Mouse (Mus musculus) lung, postnatal 14 days (tissue): ENCODE measurements around the gene Ldlrap1.
A peak's percentile ranks its signal among the peaks of the same experiment; 100 is the strongest.

ENCODE experiments used
- DNase-seq: peaks from one replicate; pipeline ENCODE4 v3.0.0; 2021

Ldlrap1 gene

GRCm38 (mm10) chr4:134702981-134703834 is 64.6 kb downstream of the Ldlrap1 start:
- peak; percentile 63 for DNase-seq

GRCm38 (mm10) chr4:134701934-134702333 is 65.9 kb downstream of the Ldlrap1 start:
- peak; percentile 86 for DNase-seq

- DNase-seq = no peak
These were observed 66.9 kb downstream of the Ldlrap1 start for GRCm38 (mm10) chr4:134700911-134701310.

GRCm38 (mm10) chr4:134693202-134693940 is 74.5 kb downstream of the Ldlrap1 start:
- DNase-seq = no peak

GRCm38 (mm10) chr4:134692388-134692787 is 75.4 kb downstream of the Ldlrap1 start:
- DNase-seq = no peak
